Mouse (Mus musculus) left cerebral cortex, adult 11 months (tissue): Measurements from ENCODE around the gene Marcksl1.

Experiments used
- DNase-seq: peaks from one replicate; pipeline ENCODE4 v3.0.0; 2022; ENCODE audit warnings: low spot score

Gene Marcksl1

DNA sequence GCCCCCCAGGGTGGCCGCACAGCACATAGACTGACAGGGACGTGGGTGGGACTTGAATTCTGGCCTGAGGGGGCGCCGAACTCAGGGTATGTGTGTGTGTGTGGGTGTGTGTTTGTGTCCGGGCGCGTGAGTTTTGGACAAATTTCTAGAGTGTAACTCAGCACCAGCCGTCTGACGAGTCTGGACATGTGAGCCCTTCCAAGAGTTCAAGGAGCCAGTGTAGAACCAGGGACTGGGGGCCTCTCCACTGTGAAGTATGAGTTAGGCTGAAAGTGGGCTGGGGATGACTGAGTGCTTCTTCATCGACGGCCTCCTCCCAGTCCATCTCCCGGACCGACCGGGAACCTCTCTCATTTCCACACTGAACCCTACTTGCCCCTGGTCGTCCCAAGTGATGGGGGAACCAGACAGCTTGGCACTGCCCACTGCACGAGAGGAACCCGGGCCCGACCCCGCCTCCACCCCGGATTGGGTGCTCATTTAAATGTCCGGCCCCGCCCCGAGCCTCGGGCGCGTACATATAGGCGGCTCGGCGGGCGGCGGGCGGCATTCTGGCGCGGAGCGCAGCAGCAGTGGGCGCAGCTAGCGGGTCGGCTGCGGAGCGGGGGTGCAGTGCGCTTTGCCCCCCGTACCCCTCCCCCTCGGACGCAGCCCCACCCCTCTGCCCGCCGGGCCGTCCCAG lies at the start of gene Marcksl1:
Gene Marcksl1 (plus strand): TSS at position 496 of the 682 bp plus-strand sequence.
- DNase-seq: peak; percentile 69

GRCm38 (mm10) chr4:129464286-129464815 lies 49.0 kb upstream of the Marcksl1 start:
- no peak for DNase-seq

GRCm38 (mm10) chr4:129476047-129476446 lies 37.3 kb upstream of the Marcksl1 start:
- DNase-seq: no peak

DNA sequence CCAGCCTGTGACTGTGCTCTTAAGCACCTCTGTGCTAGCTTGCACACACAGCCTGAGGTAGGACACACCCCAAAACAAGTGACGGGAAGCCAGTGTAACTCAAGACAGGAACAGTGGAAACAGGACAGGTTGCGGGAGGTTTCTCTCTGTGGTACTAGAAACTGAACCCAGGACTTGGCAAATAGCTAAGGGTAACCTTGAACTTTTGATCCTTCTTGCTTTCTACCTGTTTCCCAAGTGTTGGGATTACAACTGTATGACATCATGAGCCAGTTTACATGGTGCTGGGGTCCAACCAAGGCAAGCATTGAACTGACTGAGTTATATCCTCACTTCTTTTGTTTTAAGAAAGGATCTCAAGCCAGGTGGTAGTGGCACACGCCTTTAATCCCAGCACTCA lies 33.5 kb upstream of the Marcksl1 start:
- DNase-seq: no peak

DNA sequence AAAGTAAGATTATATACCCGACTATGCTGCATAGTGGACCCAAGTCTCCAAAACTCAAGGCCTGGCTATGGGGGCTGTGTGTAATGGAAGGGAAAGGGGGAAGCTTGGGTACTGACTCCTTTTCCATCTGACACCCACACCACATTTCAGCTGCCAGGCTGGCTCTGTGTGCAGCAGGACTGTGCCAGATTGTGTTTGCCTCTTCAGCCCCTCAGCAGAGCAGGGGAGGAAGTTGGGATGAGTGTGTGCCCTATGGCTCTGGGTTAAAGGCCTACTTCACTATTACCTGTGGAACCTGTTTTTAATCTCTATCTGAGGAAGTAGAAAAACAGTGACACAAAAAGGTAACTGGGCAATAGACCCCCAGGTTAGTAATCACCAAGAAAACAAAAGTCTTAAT lies 32.3 kb upstream of the Marcksl1 start:
- no peak for DNase-seq

- no peak for DNase-seq
Observed at GRCm38 (mm10) chr4:129490972-129491880, 22.2 kb upstream of the Marcksl1 start, which contains the start of the genes Tssk3 and Fam229a. Tssk3 (minus strand) TSS chr4:129491022. Fam229a (plus strand) TSS chr4:129491190.

GRCm38 (mm10) chr4:129494681-129495080 lies 18.7 kb upstream of the Marcksl1 start:
- no peak for DNase-seq

GRCm38 (mm10) chr4:129495672-129496562 lies 17.5 kb upstream of the Marcksl1 start:
- no peak for DNase-seq

DNA sequence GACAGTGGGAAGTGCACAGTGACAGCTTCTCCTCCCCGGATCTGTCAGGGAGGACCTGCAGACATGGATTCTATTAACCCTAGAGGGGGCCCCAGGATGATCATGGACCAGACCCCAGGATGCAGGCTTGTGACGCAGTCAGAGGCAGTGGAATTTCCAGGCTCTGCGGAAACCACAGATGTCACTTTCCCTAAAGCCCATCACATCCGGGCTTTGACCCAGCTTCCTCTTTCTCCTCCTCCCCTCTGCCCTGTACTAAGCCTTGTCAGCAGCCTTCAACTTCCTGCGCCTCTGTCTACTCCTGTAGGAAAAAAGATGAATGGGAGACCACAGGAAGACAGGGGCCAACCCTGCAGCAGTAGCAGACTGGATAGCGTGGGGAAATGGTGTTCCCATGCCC lies 16.8 kb upstream of the Marcksl1 start:
- no peak for DNase-seq

GRCm38 (mm10) chr4:129498941-129499340 lies 14.4 kb upstream of the Marcksl1 start:
- no peak for DNase-seq

GRCm38 (mm10) chr4:129500017-129500416 lies 13.4 kb upstream of the Marcksl1 start:
- DNase-seq: no peak

- DNase-seq: no peak
Observed at GRCm38 (mm10) chr4:129500607-129501566, 12.5 kb upstream of the Marcksl1 start.

- no peak for DNase-seq
Observed at GRCm38 (mm10) chr4:129502327-129502888, 11.0 kb upstream of the Marcksl1 start.

GRCm38 (mm10) chr4:129502901-129503444 lies 10.4 kb upstream of the Marcksl1 start:
- no peak for DNase-seq

- DNase-seq: no peak
Observed at GRCm38 (mm10) chr4:129505511-129505910, 7.9 kb upstream of the Marcksl1 start.

DNA sequence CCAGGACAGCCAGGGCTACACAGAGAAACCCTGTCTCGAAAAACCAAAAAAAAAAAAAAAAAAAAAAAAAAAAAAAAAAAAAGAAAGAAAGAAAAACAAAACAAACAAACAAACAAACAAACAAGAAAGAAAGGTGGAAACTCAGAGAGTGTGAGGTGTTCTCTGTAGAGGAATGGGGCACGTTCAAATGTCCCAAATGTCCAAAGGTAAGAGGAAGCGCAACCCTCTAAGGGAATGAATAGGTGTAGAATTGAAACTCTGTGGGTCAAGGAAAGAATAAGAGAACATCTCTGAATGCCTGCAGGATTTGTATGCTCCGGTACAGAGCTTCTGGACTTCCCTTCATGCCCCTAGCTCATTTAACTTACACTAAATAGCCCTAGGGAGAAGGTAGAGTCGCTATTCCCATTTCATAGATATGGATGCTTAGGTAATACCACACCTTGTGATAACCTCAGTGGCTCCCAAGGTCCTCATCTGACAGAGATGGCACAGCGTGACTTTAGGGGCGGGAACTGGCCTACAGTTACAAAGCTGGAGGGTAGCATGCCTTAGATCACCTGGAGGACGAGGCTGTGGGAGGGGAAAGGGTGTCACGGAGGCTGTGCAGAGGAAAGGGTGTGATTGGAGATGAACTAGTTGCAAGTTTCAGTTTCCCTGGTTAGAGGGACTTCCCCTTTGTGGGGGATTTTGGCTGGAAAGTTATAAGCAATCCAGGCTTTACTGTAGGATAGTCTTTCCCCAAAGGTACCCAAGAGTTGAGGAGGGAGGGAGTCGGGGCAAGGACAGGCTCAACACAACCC lies 5.7 kb upstream of the Marcksl1 start:
- DNase-seq: no peak

GRCm38 (mm10) chr4:129508237-129508515 lies 5.2 kb upstream of the Marcksl1 start:
- no peak for DNase-seq

GRCm38 (mm10) chr4:129508834-129509600 lies 4.4 kb upstream of the Marcksl1 start:
- no peak for DNase-seq

GRCm38 (mm10) chr4:129509650-129510049 lies 3.7 kb upstream of the Marcksl1 start:
- no peak for DNase-seq
